Mouse (Mus musculus) heart, adult 18-20 months (tissue): Measurements from ENCODE around the gene Sptbn4. TPM values are rescaled to one million over a fixed set of nuclear protein-coding genes. Genes with fewer than 3 reads are reported as not detected.

Source experiments
- DNase-seq, 2 experiments: peaks; one replicate each; pipeline ENCODE4 v3.0.0; 2021 to 2022; ENCODE audit warnings: mixed read lengths in 1 of 2
- total RNA-seq, 2 experiments: library from RNA; stranded (reverse); gene quantifications; 2 replicates each; pipeline ENCODE4 v1.2.3; 2021

Gene Sptbn4
- total RNA-seq, 2 experiments from 2014 or later = 0.30 to 0.31 TPM

- DNase-seq = peak; percentile 89 to 94
Measured at GRCm38 (mm10) chr7:27325697-27326096, 121.8 kb downstream of the Sptbn4 start.

DNA sequence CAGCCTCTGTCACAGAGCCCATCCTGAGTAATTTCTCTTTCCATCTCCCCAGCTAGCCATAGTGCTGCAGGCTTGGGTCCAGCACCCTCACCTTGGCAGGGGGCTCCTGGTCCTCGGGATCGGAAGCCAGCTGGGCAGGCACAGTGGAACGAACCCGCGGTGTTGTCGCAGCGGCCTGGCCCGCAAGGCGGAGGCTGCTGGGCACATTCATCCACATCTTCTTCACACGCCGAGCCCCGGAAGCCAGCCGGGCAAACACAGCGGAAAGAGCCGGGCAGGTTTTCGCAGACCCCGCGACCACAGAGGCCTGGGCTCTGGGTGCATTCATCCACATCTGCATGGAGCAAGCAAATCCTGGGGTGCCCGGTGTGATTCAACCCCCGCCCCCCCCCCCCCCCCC lies 122.6 kb downstream of the Sptbn4 start:
- DNase-seq = no peak

DNA sequence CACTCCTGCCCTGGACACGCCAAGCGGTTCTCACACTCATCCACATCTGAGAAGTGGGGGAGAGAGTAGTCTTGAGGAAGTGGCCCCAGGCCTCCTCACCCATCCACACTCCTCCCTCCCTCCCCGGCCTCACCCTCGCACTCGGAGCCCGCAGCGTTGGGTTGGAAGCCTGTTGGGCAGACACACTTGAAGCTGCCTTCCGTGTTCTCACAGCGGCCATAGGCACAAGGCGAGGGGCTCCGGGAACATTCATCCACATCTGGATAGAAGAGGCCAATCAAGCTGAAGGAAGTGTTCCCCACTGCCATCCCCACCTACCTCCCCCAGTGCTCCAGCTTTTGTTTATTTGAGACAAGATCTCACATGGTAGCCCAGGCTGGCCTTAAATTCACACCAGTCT lies 123.3 kb downstream of the Sptbn4 start:
- no peak for DNase-seq

- DNase-seq = no peak
Measured at GRCm38 (mm10) chr7:27323001-27323400, 124.5 kb downstream of the Sptbn4 start.

DNA sequence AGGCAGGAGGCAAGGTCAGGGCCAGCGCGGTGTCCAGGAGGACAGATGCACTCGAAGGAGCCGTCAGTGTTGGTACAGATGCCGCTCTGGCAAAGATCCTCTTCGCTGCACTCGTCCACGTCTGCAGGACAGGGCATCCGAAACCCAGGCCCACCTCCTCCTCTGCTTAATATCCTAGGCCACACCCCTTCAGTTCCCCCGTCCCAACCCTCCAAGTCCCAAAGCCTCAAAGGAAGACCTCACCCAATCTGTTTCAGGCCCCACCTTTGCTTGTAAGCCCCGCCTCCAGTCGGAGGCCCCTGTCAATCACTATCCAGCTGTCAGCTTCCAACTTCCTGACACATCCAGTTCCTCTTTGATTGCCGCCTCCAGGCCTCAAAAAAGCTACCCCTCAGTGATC lies 125.2 kb downstream of the Sptbn4 start:
- DNase-seq = peak in 1 of 2 experiments; percentile 68

- no peak for DNase-seq
Measured at GRCm38 (mm10) chr7:27319411-27319810, 128.1 kb downstream of the Sptbn4 start.

DNA sequence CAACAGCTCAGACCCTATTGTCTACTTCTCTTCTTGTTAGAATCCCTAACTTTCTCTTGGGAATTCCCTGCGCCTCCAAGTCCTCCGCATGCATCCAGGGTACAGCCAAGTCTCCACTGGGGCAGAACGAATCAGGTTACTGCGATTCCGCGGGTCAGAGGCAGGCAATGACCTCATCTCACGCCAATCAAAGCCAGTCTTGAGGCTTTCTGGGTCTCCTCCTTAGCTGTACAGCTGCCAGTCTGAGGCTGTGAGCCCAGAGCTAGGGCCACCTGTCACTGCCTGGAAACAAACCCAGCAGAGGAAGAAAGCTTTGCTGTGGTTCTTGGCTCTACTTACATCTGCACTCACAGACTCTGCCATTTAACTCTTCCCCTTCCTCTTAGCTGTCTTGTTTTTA lies 131.5 kb downstream of the Sptbn4 start:
- DNase-seq = peak; percentile 67 to 85

DNA sequence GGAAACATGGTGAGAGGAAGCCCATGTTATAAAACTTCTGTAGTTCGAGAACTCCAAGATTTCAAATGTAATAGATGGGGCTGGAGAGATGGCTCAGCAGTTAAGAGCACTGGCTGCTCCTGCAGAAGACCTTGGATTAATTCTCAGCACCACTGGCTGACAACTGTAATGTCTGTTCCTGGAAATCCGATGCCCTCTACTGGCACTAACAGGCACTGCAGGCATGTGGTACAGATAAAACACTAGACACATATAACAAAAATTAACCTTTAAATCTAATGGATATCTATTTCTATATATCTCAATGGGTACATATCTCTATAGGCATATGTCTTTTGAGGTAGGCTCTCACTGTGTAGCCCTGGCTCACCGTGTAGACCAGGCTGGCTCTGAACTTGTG lies 133.1 kb downstream of the Sptbn4 start:
- no peak for DNase-seq

DNA sequence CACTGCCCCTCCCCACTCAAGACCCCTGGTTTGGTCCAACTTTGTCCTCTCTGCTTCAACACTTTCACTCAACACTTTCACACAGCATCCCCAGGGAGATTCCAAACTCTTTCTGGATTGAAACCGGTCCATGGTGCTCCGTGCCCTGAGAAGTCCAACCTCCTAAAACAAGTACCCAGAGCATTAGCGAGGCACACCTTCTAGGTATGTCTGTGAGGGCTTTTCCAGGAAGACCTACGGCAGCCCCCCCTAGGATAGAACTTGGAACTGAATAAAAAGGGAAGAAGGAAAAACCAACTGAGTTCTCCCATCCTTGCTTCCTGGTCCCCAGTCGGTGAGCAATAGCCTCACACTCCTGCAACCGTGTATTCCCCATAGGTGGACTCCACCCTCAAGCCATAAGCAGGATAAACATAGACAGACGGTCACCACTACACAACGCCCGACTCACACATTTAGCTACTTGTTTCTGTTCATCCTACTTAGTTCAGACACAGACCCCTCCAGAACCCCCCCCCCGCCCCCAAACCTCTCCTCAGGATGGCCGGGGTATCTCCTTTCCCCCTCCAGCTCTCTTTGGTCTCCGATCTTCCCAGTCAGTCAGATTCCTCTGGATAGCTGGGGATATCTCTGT lies 135.7 kb downstream of the Sptbn4 start:
- no peak for DNase-seq

DNA sequence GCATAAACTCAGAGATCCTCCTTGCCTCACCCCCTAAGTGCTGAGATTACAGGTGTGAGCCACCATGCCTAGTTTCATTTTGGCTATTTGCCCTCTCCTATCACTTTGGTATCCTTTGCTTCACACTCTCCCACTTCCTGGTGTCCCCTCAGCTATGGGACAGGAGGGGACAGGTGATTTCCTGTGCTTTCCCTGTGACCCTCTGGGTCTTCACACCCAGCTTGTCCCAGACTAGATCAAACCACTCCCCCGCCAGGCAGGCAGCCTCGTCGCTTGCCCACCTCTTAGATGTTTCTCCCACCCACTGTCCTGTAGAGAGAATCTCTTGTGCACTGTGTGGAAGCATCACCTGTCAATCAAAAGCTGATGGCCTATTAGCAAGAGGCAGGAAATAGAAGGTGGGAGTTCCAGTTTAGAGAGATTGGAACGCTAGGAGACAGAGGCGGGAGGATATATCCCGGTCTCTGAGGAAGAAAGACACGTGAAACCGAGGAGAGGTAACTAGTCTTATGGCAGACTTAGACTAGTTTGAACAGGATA lies 136.4 kb downstream of the Sptbn4 start:
- no peak for DNase-seq

DNA sequence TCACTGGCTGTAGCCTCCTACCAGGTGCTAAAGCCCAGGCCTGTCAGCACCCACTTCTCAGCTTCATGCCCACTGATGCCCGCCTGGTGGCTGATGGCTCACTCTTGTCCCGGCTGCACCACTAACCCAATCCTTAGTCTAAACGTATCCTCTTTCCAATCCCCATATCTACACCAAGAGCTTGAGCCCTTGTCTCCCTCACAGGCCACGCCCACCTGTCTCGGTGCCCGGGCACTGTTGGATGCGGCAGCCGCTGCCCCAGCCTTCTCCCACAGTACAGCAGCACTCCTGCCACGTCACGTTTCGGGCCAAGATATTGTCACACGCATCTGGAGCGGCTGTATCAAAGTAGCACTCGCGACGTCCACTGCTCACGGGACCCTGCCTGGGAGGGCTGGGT lies 137.2 kb downstream of the Sptbn4 start:
- DNase-seq = peak; percentile 78 to 79

GRCm38 (mm10) chr7:27309832-27310231 lies 137.7 kb downstream of the Sptbn4 start:
- no peak for DNase-seq

- no peak for DNase-seq
Measured at GRCm38 (mm10) chr7:27308821-27309549, 138.5 kb downstream of the Sptbn4 start.

- no peak for DNase-seq
Measured at GRCm38 (mm10) chr7:27307551-27307950, 139.9 kb downstream of the Sptbn4 start.

Other genes starting within 250 kb of the Sptbn4 start
- gene Itpkc, start 219.0 kb downstream of the Sptbn4 start, total RNA-seq = 1 to 10 TPM; 4.6 TPM
- gene Coq8b, start 214.7 kb downstream of the Sptbn4 start, total RNA-seq = 10 to 100 TPM in 1 of 2 experiments, 1 to 10 TPM in 1; 9.8 to 11.3 TPM
- 1 to 10 TPM; 2.4 to 3.3 TPM for gene Numbl, start 189.3 kb downstream of the Sptbn4 start, total RNA-seq
- gene Ltbp4, start 110.0 kb downstream of the Sptbn4 start, total RNA-seq = 100 to 1,000 TPM; 185 to 206 TPM
- 1 to 10 TPM; 5.6 to 6.3 TPM for gene Shkbp1, start 91.7 kb downstream of the Sptbn4 start, total RNA-seq
- gene Gm20479, start 90.3 kb downstream of the Sptbn4 start, total RNA-seq = not detected
- 10 to 100 TPM; 32.4 to 34.3 TPM for gene Blvrb, start 292 bp upstream of the Sptbn4 start, total RNA-seq
- 1 to 10 TPM; 3.3 to 4.3 TPM for gene Sertad3, start 26.1 kb upstream of the Sptbn4 start, total RNA-seq
- gene Sertad1, start 39.2 kb upstream of the Sptbn4 start, total RNA-seq = 1 to 10 TPM; 8.0 to 9.3 TPM
- under 1 TPM; 0.57 to 0.62 TPM for gene Prx, start 51.6 kb upstream of the Sptbn4 start, total RNA-seq
- under 1 TPM in 1 of 2 experiments, not detected in 1; 0.10 TPM for gene Hipk4, start 75.6 kb upstream of the Sptbn4 start, total RNA-seq
- gene Pld3, start 105.5 kb upstream of the Sptbn4 start, total RNA-seq = 10 to 100 TPM; 29.8 to 30.9 TPM
- gene 2310022A10Rik, start 105.5 kb upstream of the Sptbn4 start, total RNA-seq = 10 to 100 TPM; 63.8 to 64.7 TPM
- gene Akt2, start 143.9 kb upstream of the Sptbn4 start, total RNA-seq = 100 to 1,000 TPM; 168 to 200 TPM
- gene Ttc9b, start 206.2 kb upstream of the Sptbn4 start, total RNA-seq = not detected
- 10 to 100 TPM; 19.1 to 21.7 TPM for gene Map3k10, start 226.9 kb upstream of the Sptbn4 start, total RNA-seq
- gene Zfp607b, start 241.7 kb upstream of the Sptbn4 start, total RNA-seq = under 1 TPM; 0.69 to 0.85 TPM